Mouse (Mus musculus) frontal cortex, adult 2 months (tissue): ENCODE data around the gene Lypd9. TPM values are rescaled to one million over a fixed set of nuclear protein-coding genes. Genes with fewer than 3 reads are reported as not detected.
"Not testable (repeated sequence)": the region's sequence is repeated elsewhere in the genome, so short reads cannot be mapped to it uniquely, and the experiment has no call there.

Experiments
- DNase-seq, 2 experiments: peaks; one replicate each; pipeline ENCODE4 v3.0.0; 2022; ENCODE audit warnings: low spot score in 1 of 2; ENCODE audit errors: extremely low spot score in 1 of 2
- polyA plus RNA-seq: library from polyadenylated mRNA; depleted of rRNA; stranded (reverse); fragments of >200 nt; gene quantifications from 2 replicates; pipeline ENCODE4 v1.2.3, GENCODE M21; 2012; rRNA removed

Lypd9 gene
- not detected in 2 replicates for polyA plus RNA-seq

- no peak for DNase-seq
These were observed at the start of gene Lypd9 for GRCm38 (mm10) chr11:58452759-58453158. Gene Lypd9 (minus strand): TSS chr11:58452923.

GRCm38 (mm10) chr11:58502472-58502871 is 49.7 kb upstream of the Lypd9 start, which contains the start of gene Olfr331:
Gene Olfr331 (minus strand): TSS chr11:58502572.
- not testable (repeated sequence) for DNase-seq

- peak in 1 of 2 experiments; percentile 47 for DNase-seq
These were observed 46.6 kb upstream of the Lypd9 start for GRCm38 (mm10) chr11:58499290-58499689.

GRCm38 (mm10) chr11:58498761-58499160 is 46.0 kb upstream of the Lypd9 start:
- DNase-seq: no peak

GRCm38 (mm10) chr11:58492455-58492854 is 39.7 kb upstream of the Lypd9 start, which contains the start of gene Olfr332:
Gene Olfr332 (minus strand): TSS chr11:58492555.
- no peak for DNase-seq

DNA sequence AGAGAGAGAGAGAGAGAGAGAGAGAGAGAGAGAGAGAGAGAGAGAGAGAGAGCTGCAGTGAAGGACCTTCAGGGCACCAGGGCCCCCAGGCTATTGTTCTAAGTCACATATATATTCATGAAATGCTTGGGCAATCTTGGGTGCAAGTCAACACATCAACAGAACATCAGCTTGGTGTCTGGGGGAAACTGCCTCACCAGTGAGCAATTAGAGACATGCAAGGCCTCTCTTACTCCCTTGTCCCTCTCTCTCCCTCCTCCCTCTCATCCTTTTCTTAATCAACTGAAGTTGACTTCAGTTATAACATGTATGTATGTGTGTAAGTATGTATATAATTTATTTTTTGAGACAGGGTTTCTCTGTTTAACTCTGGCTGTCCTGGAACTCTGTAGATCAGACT is 9.4 kb upstream of the Lypd9 start, which contains the start of gene Olfr30:
Gene Olfr30, minus strand, starts transcription at position 101 of the 400 bp plus-strand sequence.
- DNase-seq: no peak

GRCm38 (mm10) chr11:58453592-58453991 is 869 bp upstream of the Lypd9 start:
- no peak for DNase-seq

GRCm38 (mm10) chr11:58437866-58438265 is 14.9 kb downstream of the Lypd9 start:
- no peak for DNase-seq

DNA sequence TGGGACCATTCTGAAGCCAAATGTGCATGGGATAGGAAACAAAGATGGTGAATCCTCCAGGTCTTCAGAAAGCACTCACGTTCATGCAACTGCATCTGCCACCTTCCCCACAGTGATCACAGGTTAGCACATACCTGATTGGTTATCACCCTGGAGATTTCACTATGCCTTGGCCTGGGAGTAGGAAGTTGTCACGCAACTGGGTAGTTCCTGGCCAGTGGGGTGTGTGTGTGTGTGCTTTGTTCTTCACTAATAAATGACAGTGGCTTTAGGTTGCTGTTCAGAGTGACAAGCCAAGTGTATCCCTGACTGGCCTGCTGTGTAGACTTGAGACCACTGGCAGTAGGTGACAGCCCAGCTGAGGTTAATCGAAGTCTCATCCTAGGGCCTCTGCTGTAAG is 20.5 kb downstream of the Lypd9 start, which contains the start of gene Gm12253:
Gene Gm12253, plus strand, starts transcription at position 301 of the 400 bp plus-strand sequence.
- no peak for DNase-seq

GRCm38 (mm10) chr11:58420815-58421214 is 31.9 kb downstream of the Lypd9 start, which contains the start of gene 1810065E05Rik:
Gene 1810065E05Rik (plus strand): TSS chr11:58421111.
- DNase-seq: no peak

- peak in 1 of 2 experiments; percentile 5 for DNase-seq
These were observed 34.4 kb downstream of the Lypd9 start for GRCm38 (mm10) chr11:58418336-58418735.

GRCm38 (mm10) chr11:58408066-58408465 is 44.7 kb downstream of the Lypd9 start:
- no peak for DNase-seq

DNA sequence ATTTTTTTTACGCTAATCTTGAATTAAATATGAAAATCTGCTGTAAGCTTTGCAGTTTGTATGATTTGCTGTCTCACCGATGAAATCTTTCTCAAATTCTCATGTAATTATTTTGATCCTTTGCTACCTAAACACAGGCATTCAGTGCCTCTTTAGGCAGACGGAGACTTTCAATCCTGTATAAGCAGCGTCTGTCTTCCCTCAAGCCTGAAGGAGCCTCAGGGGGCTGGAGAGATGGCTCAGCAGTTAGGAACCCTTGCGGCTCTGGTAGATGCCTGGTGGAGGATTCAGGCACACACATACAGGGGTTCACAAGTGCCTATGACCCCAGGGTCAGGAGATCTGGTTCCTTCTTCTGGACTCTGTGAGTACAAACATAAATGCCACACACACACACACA is 52.1 kb downstream of the Lypd9 start:
- DNase-seq: no peak

GRCm38 (mm10) chr11:58399985-58400645 is 52.6 kb downstream of the Lypd9 start:
- DNase-seq: no peak

Other genes with a start within 250 kb of the Lypd9 start
- gene 4930438A08Rik, start 178.1 kb downstream of the Lypd9 start, polyA plus RNA-seq: not detected in 2 replicates
- 59.6 and 63.7 TPM in 2 replicates for gene Zfp692, start 145.9 kb downstream of the Lypd9 start, polyA plus RNA-seq
- gene Zfp672, start 122.6 kb downstream of the Lypd9 start, polyA plus RNA-seq: 50.1 and 52.2 TPM in 2 replicates
- 39.9 and 40.8 TPM in 2 replicates for gene Sh3bp5l, start 122.2 kb downstream of the Lypd9 start, polyA plus RNA-seq
- 0.16 and 0.25 TPM in 2 replicates for gene Lypd8, start 73.9 kb downstream of the Lypd9 start, polyA plus RNA-seq
- gene 1810065E05Rik, start 31.8 kb downstream of the Lypd9 start, polyA plus RNA-seq: not detected in 2 replicates
- gene Gm12253, start 20.4 kb downstream of the Lypd9 start, polyA plus RNA-seq: not detected in 2 replicates
- gene Olfr30, start 9.3 kb upstream of the Lypd9 start, polyA plus RNA-seq: 0.06 TPM in 1 of 2 replicates, not detected in the other
- 0.02 TPM in 1 of 2 replicates, not detected in the other for gene Olfr332, start 39.6 kb upstream of the Lypd9 start, polyA plus RNA-seq
- not detected in 2 replicates for gene Olfr331, start 49.6 kb upstream of the Lypd9 start, polyA plus RNA-seq
- gene Olfr330, start 81.9 kb upstream of the Lypd9 start, polyA plus RNA-seq: not detected in 2 replicates
- gene Olfr329-ps, start 93.5 kb upstream of the Lypd9 start, polyA plus RNA-seq: not detected in 2 replicates
- gene Olfr328, start 102.7 kb upstream of the Lypd9 start, polyA plus RNA-seq: not detected in 2 replicates
- not detected in 2 replicates for gene Olfr224, start 117.6 kb upstream of the Lypd9 start, polyA plus RNA-seq
- gene Olfr325, start 124.8 kb upstream of the Lypd9 start, polyA plus RNA-seq: not detected in 2 replicates
- gene Olfr324, start 142.2 kb upstream of the Lypd9 start, polyA plus RNA-seq: 0.02 and 0.06 TPM in 2 replicates
- gene 2210407C18Rik, start 163.2 kb upstream of the Lypd9 start, polyA plus RNA-seq: not detected in 2 replicates
- not detected in 2 replicates for gene Olfr323, start 177.6 kb upstream of the Lypd9 start, polyA plus RNA-seq
- gene Trim58, start 187.5 kb upstream of the Lypd9 start, polyA plus RNA-seq: 0.08 and 0.12 TPM in 2 replicates
- gene Olfr322, start 205.9 kb upstream of the Lypd9 start, polyA plus RNA-seq: not detected in 2 replicates
- gene Olfr320, start 228.2 kb upstream of the Lypd9 start, polyA plus RNA-seq: not detected in 2 replicates
- not detected in 2 replicates for gene Olfr319, start 246.2 kb upstream of the Lypd9 start, polyA plus RNA-seq